Comparison of ENCODE assay signal across 8 mouse cellular contexts in genomic region chr9:90270193-90270943, GRCm38 (mm10). TPM values are rescaled to one million over a fixed set of nuclear protein-coding genes. Genes with fewer than 3 reads are reported as not detected.
DNase-seq lines count a peak whose midpoint lies in the region; ATAC-seq and TF ChIP-seq lines count a peak whose summit lies in the region.

Tbc1d2b (minus strand) TSS chr9:90270804.

- no peaks in the 10 kb centered on the region for H3K27me3 ChIP-seq in hindbrain, postnatal 0 days (ENCODE audit: insufficient read depth, low read length)
- H3K27me3 ChIP-seq in megakaryocyte, embryonic 14.5 days (replicated peaks), result peaks cover 4% of the 10 kb centered on the region

- ATAC-seq in activated CD4-positive, CD25-positive, alpha-beta regulatory T cell, adult 4 months, result peak; percentile 72
- ATAC-seq in hindbrain, postnatal 0 days, result peak; percentile 91

- no peaks in the 10 kb centered on the region for H3K9me3 ChIP-seq in hindbrain, postnatal 0 days (ENCODE audit: low read length)
- no peaks in the 10 kb centered on the region for H3K9me3 ChIP-seq in megakaryocyte, embryonic 14.5 days

- TF ChIP-seq POLR2A in cortical plate, adult 2 months (IDR thresholded peaks at IDR 0.05; ENCODE audit: extremely low read depth, insufficient read depth, low read length), result no peak

- under 1% methylated on average over 72 of the region's 74 CpGs for WGBS in hindbrain, postnatal 0 days

- peak within 1 kb of the TSS; percentile 97 for H3K4me2 ChIP-seq in hindbrain, postnatal 0 days (ENCODE audit: low read depth, low read length)

- TF ChIP-seq CTCF in cortical plate, adult 2 months (IDR thresholded peaks at IDR 0.05; ENCODE audit: extremely low read depth, insufficient read depth, low read length), result no peak
- TF ChIP-seq CTCF in hindbrain, postnatal 0 days (IDR thresholded peaks at IDR 0.05; ENCODE audit: low read depth), result no peak

- H3K4me1 ChIP-seq in cortical plate, adult 2 months (ENCODE audit: control insufficient read depth, insufficient read depth, low read length), result peaks cover 4% of the 10 kb centered on the region; the same call in 1 of the 2 replicates
- peaks cover 10% of the 10 kb centered on the region; the same call in 1 of the 2 replicates for H3K4me1 ChIP-seq in hindbrain, postnatal 0 days (ENCODE audit: insufficient read depth, low read length)
- peaks cover 69% of the 10 kb centered on the region for H3K4me1 ChIP-seq in megakaryocyte, embryonic 14.5 days

- H3K9ac ChIP-seq in hindbrain, postnatal 0 days (replicated peaks; ENCODE audit: low read length), result peak within 1 kb of the TSS; percentile 69

- no peaks in the 10 kb centered on the region for H3K36me3 ChIP-seq in hindbrain, postnatal 0 days (ENCODE audit: insufficient read depth, low read length)
- H3K36me3 ChIP-seq in megakaryocyte, embryonic 14.5 days (replicated peaks; ENCODE audit: low read length), result peaks cover 13% of the 10 kb centered on the region

- 0 out of 2 replicates have a peak within 1 kb of the TSS, but pooled peaks have one; percentile 70 for H3K27ac ChIP-seq in cortical plate, adult 2 months (ENCODE audit: insufficient read depth, low read length)
- peak within 1 kb of the TSS; percentile 37 for H3K27ac ChIP-seq in hindbrain, postnatal 0 days

- peak; percentile 58 for DNase-seq in gastrocnemius, postnatal 10 days
- peak; percentile 81 for DNase-seq in hindbrain, postnatal 0 days (ENCODE audit: low spot score)
- DNase-seq in left cerebral cortex, adult 9 months (ENCODE audit: low spot score in 2 of 2), result peak; percentile 20 to 60
- DNase-seq in right cerebral cortex, postnatal 10 days (ENCODE audit: low spot score in 2 of 2), result peak; percentile 77 to 78
- peak; percentile 60 to 68 for DNase-seq in urinary bladder, postnatal 4 days (ENCODE audit: low spot score in 2 of 2)

- H3K4me3 ChIP-seq in cortical plate, adult 2 months (ENCODE audit: insufficient read depth, low read length), result peak within 1 kb of the TSS; percentile 81
- H3K4me3 ChIP-seq in hindbrain, postnatal 0 days (ENCODE audit: low read length), result peak within 1 kb of the TSS; percentile 70
- H3K4me3 ChIP-seq in megakaryocyte, embryonic 14.5 days (replicated peaks), result peak within 1 kb of the TSS; percentile 98

RNA-seq across cellular contexts. Expression of gene Tbc1d2b, which starts in this region (rescaled TPM):
- 10 to 100 TPM; 10.2 to 11.4 TPM for polyA plus RNA-seq in activated CD4-positive, CD25-positive, alpha-beta regulatory T cell, adult 4 months (2017; shearing (Covaris generic))
- 10.4 and 11.4 TPM in 2 replicates for polyA plus RNA-seq in cortical plate, adult 2 months (2012; rRNA removed)
- 10 to 100 TPM; 22.2 to 23.3 TPM for total RNA-seq in gastrocnemius, postnatal 10 days (2021)
- total RNA-seq in hindbrain, postnatal 0 days (2014; rRNA removed), result 17.7 and 23.1 TPM in 2 replicates
- polyA plus RNA-seq in hindbrain, postnatal 0 days (2015; fragmentation: Nextera tagmentation; extraction: Ambion mirVana), result 3.8 and 4.1 TPM in 2 replicates
- polyA plus RNA-seq in megakaryocyte, embryonic 14.5 days (2012; ENCODE audit: insufficient read depth, low replicate concordance), result 0.63 and 4.0 TPM in 2 replicates

Comparison
In these comparisons a context has a peak if more than half of its experiments do, and no peak if none do; other contexts are left out.
1. Peak in every context shown above with its lines: DNase-seq, ATAC-seq, H3K4me3 ChIP-seq and H3K27ac ChIP-seq.